Mouse (Mus musculus): Measurements from ENCODE around the gene Cdc20. TPM values are rescaled to one million over a fixed set of nuclear protein-coding genes. Genes with fewer than 3 reads are reported as not detected.

Gene Cdc20
- total and polyA plus RNA-seq, 3 experiments = 0.76 to 1.6 (median 0.96) TPM

GRCm38 (mm10) chr4:118401421-118401820 lies 35.7 kb downstream of the Cdc20 start:
- DNase-seq = no peak
- 90% methylated on average over 3 of the region's 3 CpGs for WGBS
- Histone ChIP-seq H3K4me3 (no peak overlapping the region), H3K27ac (no peak overlapping the region), H3K27me3 (ENCODE audit: control insufficient read depth, insufficient read depth, low read length) (no peaks in the 10 kb centered on the region), H3K79me2 (replicated peaks; ENCODE audit: control insufficient read depth, insufficient read depth, low read length) (no peaks in the 10 kb centered on the region), H3K36me3 (ENCODE audit: control insufficient read depth, insufficient read depth, low read length) (no peaks in the 10 kb centered on the region), H3K4me1 (ENCODE audit: control insufficient read depth, insufficient read depth, low read length) (no peaks in the 10 kb centered on the region), H3K9ac (ENCODE audit: low read depth, low read length) (no peak overlapping the region)
- intact Hi-C loops (cut with DNase I) = no loop called here
- no peak for TF ChIP-seq CTCF (IDR thresholded peaks at IDR 0.05)
- TF ChIP-seq POLR2A (IDR thresholded peaks at IDR 0.05; ENCODE audit: insufficient read depth, low read depth, low read length) = no peak

- TF ChIP-seq POLR2A (IDR thresholded peaks at IDR 0.05; ENCODE audit: insufficient read depth, low read depth, low read length) (no peak), CTCF (IDR thresholded peaks at IDR 0.05) (no peak), EP300 (IDR thresholded peaks at IDR 0.05; ENCODE audit: insufficient read depth, low read depth, low read length) (no peak)
- Histone ChIP-seq H3K9ac (ENCODE audit: low read depth, low read length) (no peak overlapping the region), H3K4me3 (no peak overlapping the region), H3K79me2 (replicated peaks; ENCODE audit: control insufficient read depth, insufficient read depth, low read length) (no peaks in the 10 kb centered on the region), H3K27me3 (ENCODE audit: control insufficient read depth, insufficient read depth, low read length) (no peaks in the 10 kb centered on the region), H3K27ac (no peak overlapping the region), H3K36me3 (ENCODE audit: control insufficient read depth, insufficient read depth, low read length) (peaks cover 3% of the 10 kb centered on the region; the same call in 1 of the 2 replicates), H3K4me1 (ENCODE audit: control insufficient read depth, insufficient read depth, low read length) (peaks cover 5% of the 10 kb centered on the region)
- 93% methylated on average over 6 of the region's 6 CpGs for WGBS
- intact Hi-C loops (cut with DNase I) = no loop called here
- no peak for DNase-seq
Observed at GRCm38 (mm10) chr4:118398400-118398799, 38.8 kb downstream of the Cdc20 start.

GRCm38 (mm10) chr4:118396433-118396832 lies 40.7 kb downstream of the Cdc20 start:
- Histone ChIP-seq H3K27me3 (ENCODE audit: control insufficient read depth, insufficient read depth, low read length) (no peaks in the 10 kb centered on the region), H3K36me3 (ENCODE audit: control insufficient read depth, insufficient read depth, low read length) (peaks cover 3% of the 10 kb centered on the region; the same call in 1 of the 2 replicates), H3K4me3 (no peak overlapping the region), H3K27ac (no peak overlapping the region), H3K79me2 (replicated peaks; ENCODE audit: control insufficient read depth, insufficient read depth, low read length) (no peaks in the 10 kb centered on the region), H3K4me1 (ENCODE audit: control insufficient read depth, insufficient read depth, low read length) (peaks cover 5% of the 10 kb centered on the region), H3K9ac (ENCODE audit: low read depth, low read length) (no peak overlapping the region)
- TF ChIP-seq CTCF (IDR thresholded peaks at IDR 0.05) (no peak), POLR2A (IDR thresholded peaks at IDR 0.05; ENCODE audit: insufficient read depth, low read depth, low read length) (no peak), EP300 (IDR thresholded peaks at IDR 0.05; ENCODE audit: insufficient read depth, low read depth, low read length) (no peak)
- WGBS = 52% methylated on average over 3 of the region's 3 CpGs
- DNase-seq = no peak
- intact Hi-C loops (cut with DNase I) = no loop called here

- TF ChIP-seq EP300 (IDR thresholded peaks at IDR 0.05; ENCODE audit: insufficient read depth, low read depth, low read length) (no peak), POLR2A (IDR thresholded peaks at IDR 0.05; ENCODE audit: insufficient read depth, low read depth, low read length) (no peak), CTCF (IDR thresholded peaks at IDR 0.05) (no peak)
- Histone ChIP-seq H3K79me2 (replicated peaks; ENCODE audit: control insufficient read depth, insufficient read depth, low read length) (no peaks in the 10 kb centered on the region), H3K36me3 (ENCODE audit: control insufficient read depth, insufficient read depth, low read length) (peaks cover 3% of the 10 kb centered on the region; the same call in 1 of the 2 replicates), H3K4me3 (no peak overlapping the region), H3K27me3 (ENCODE audit: control insufficient read depth, insufficient read depth, low read length) (no peaks in the 10 kb centered on the region), H3K27ac (no peak overlapping the region; the same call in 1 of the 2 replicates), H3K9ac (ENCODE audit: low read depth, low read length) (no peak overlapping the region), H3K4me1 (ENCODE audit: control insufficient read depth, insufficient read depth, low read length) (peaks cover 5% of the 10 kb centered on the region)
- no peak for DNase-seq
- intact Hi-C loops (cut with DNase I) = no loop called here
- 43% methylated on average over 4 of the region's 4 CpGs for WGBS
Observed at GRCm38 (mm10) chr4:118395289-118395688, 41.9 kb downstream of the Cdc20 start.

GRCm38 (mm10) chr4:118394505-118394904 lies 42.6 kb downstream of the Cdc20 start:
- H3K27me3 ChIP-seq (ENCODE audit: control insufficient read depth, insufficient read depth, low read length) = no peaks in the 10 kb centered on the region
- H3K4me1 ChIP-seq (ENCODE audit: control insufficient read depth, insufficient read depth, low read length) = peaks cover 5% of the 10 kb centered on the region
- H3K79me2 ChIP-seq (replicated peaks; ENCODE audit: control insufficient read depth, insufficient read depth, low read length) = no peaks in the 10 kb centered on the region
- H3K4me3 ChIP-seq = no peak overlapping the region
- H3K27ac ChIP-seq = peak overlapping the region; percentile 32; the same call in 1 of the 2 replicates
- H3K9ac ChIP-seq (ENCODE audit: low read depth, low read length) = no peak overlapping the region
- WGBS = 14% methylated on average over 6 of the region's 6 CpGs
- DNase-seq = peak; percentile 37 to 48
- TF ChIP-seq CTCF (IDR thresholded peaks at IDR 0.05) (no peak), EP300 (IDR thresholded peaks at IDR 0.05; ENCODE audit: insufficient read depth, low read depth, low read length) (no peak), POLR2A (IDR thresholded peaks at IDR 0.05; ENCODE audit: insufficient read depth, low read depth, low read length) (no peak)
- intact Hi-C loops (cut with DNase I) = no loop called here
- H3K36me3 ChIP-seq (ENCODE audit: control insufficient read depth, insufficient read depth, low read length) = peaks cover 3% of the 10 kb centered on the region; the same call in 1 of the 2 replicates

- 90% methylated on average over 11 of the region's 11 CpGs for WGBS
- TF ChIP-seq EP300 (IDR thresholded peaks at IDR 0.05; ENCODE audit: insufficient read depth, low read depth, low read length) (no peak), CTCF (IDR thresholded peaks at IDR 0.05) (no peak), POLR2A (IDR thresholded peaks at IDR 0.05; ENCODE audit: insufficient read depth, low read depth, low read length) (no peak)
- H3K36me3 ChIP-seq (ENCODE audit: control insufficient read depth, insufficient read depth, low read length) = peaks cover 3% of the 10 kb centered on the region; the same call in 1 of the 2 replicates
- no peaks in the 10 kb centered on the region for H3K27me3 ChIP-seq (ENCODE audit: control insufficient read depth, insufficient read depth, low read length)
- no peak for DNase-seq
- H3K4me3 ChIP-seq = no peak overlapping the region
- peaks cover 5% of the 10 kb centered on the region for H3K4me1 ChIP-seq (ENCODE audit: control insufficient read depth, insufficient read depth, low read length)
- H3K79me2 ChIP-seq (replicated peaks; ENCODE audit: control insufficient read depth, insufficient read depth, low read length) = no peaks in the 10 kb centered on the region
- H3K9ac ChIP-seq (ENCODE audit: low read depth, low read length) = no peak overlapping the region
- H3K27ac ChIP-seq = no peak overlapping the region
- intact Hi-C loops (cut with DNase I) = no loop called here
Observed at GRCm38 (mm10) chr4:118390146-118390545, 47.0 kb downstream of the Cdc20 start.

Data from heart, adult 2 months (tissue).